Mouse (Mus musculus) liver, postnatal 0 days (tissue): Measurements from ENCODE around the gene Opa3.

ENCODE experiments used
- CTCF ChIP-seq: sonication (generic); IDR thresholded peaks from 2 replicates; pipeline ENCODE4 v1.5.1; 2016; ENCODE audit warnings: antibody characterized with exemption, low read depth
- EP300 ChIP-seq: IDR thresholded peaks from 2 replicates; pipeline ENCODE4 v1.6.1; 2016; ENCODE audit warnings: antibody characterized with exemption, low read depth, mild to moderate bottlenecking

DNA sequence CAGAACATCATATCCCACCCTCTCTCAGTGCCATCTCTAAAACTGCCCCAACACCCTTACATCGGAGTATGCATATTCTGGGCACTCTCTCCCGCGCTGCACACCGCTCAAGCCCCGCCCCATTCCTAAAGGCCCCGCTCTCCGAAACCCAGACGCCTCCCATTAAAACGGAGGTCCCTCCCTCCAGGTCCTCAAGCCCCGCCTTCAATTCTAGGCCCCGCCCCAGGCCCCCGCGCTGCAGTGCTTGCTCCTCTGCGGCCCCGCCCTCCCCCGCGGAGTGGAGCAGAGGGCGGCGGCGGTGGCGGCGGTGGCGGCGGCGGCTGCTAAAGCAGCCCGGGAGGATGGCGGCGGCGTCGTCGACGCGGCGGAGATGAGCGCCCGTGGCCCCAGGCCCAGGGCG lies 54.3 kb downstream of the Opa3 start, which contains the start of gene Rtn2:
- no peak for TF ChIP-seq EP300
- no peak for TF ChIP-seq CTCF
